Comparison of ENCODE assay signal across 9 mouse cellular contexts in genomic region chr11:94563821-94564220, GRCm38 (mm10). TPM values are rescaled to one million over a fixed set of nuclear protein-coding genes. Genes with fewer than 3 reads are reported as not detected.
DNase-seq lines count a peak whose midpoint lies in the region; ATAC-seq and TF ChIP-seq lines count a peak whose summit lies in the region.
"Had no signal": no experiment of that assay in that cellular context is flagged by ENCODE, and none has a peak within 500 bp of the region (broad histone marks: within the 10 kb centered on the region; RNA-seq: fewer than 3 reads in every experiment).

No protein-coding gene starts in this region.

- no peaks in the 10 kb centered on the region for H3K9me3 ChIP-seq in heart, embryonic 11.5 days (replicated peaks; ENCODE audit: control insufficient read depth, low read length)
- no peaks in the 10 kb centered on the region for H3K9me3 ChIP-seq in embryonic facial prominence, embryonic 10.5 days
- H3K9me3 ChIP-seq in hindbrain, embryonic 10.5 days = no peaks in the 10 kb centered on the region
- H3K9me3 ChIP-seq in liver, postnatal 0 days (ENCODE audit: low read length) = no peaks in the 10 kb centered on the region

- peak overlapping the region; percentile 71 for H3K4me2 ChIP-seq in heart, embryonic 11.5 days
- H3K4me2 ChIP-seq in liver, postnatal 0 days (ENCODE audit: low read depth, low read length) = peak overlapping the region; percentile 64

- H3K27ac ChIP-seq in heart, embryonic 11.5 days (ENCODE audit: low read depth, low read length) = no peak overlapping the region
- peak overlapping the region; percentile 70; the same call in 1 of the 2 replicates for H3K27ac ChIP-seq in embryonic facial prominence, embryonic 10.5 days (replicated peaks)
- H3K27ac ChIP-seq in hindbrain, embryonic 10.5 days = peak overlapping the region; percentile 29
- no peak overlapping the region for H3K27ac ChIP-seq in liver, postnatal 0 days (ENCODE audit: low read depth)

- no peak overlapping the region; the same call in 1 of the 2 replicates for H3K4me3 ChIP-seq in heart, embryonic 11.5 days (ENCODE audit: low read depth, low read length)
- H3K4me3 ChIP-seq in embryonic facial prominence, embryonic 10.5 days = peak overlapping the region; percentile 50
- H3K4me3 ChIP-seq in hindbrain, embryonic 10.5 days = peak overlapping the region; percentile 44
- peak overlapping the region; percentile 25; the same call in 1 of the 2 replicates for H3K4me3 ChIP-seq in liver, postnatal 0 days (ENCODE audit: low read depth, low read length)

- 40% methylated on average over 5 of the region's 5 CpGs for WGBS in heart, embryonic 11.5 days (ENCODE audit: insufficient replicate concordance)
- 43% methylated on average over 5 of the region's 5 CpGs for WGBS in embryonic facial prominence, embryonic 10.5 days
- WGBS in hindbrain, embryonic 10.5 days = 55% methylated on average over 5 of the region's 5 CpGs
- WGBS in liver, postnatal 0 days (ENCODE audit: insufficient replicate concordance) = 29% methylated on average over 5 of the region's 5 CpGs

- H3K9ac ChIP-seq in heart, embryonic 11.5 days (ENCODE audit: low read depth, low read length) = peak overlapping the region; percentile 59; the same call in 1 of the 2 replicates
- H3K9ac ChIP-seq in liver, postnatal 0 days (replicated peaks) = 0 out of 2 replicates have a peak overlapping the region, but pooled peaks have one; percentile 13

- 0 out of 2 replicates have a peak, but pooled peaks have one; percentile 40 for ATAC-seq in heart, embryonic 11.5 days (replicated peaks; ENCODE audit: insufficient number of reproducible peaks, low FRiP score, low TSS enrichment)
- ATAC-seq in liver, postnatal 0 days = peak; percentile 32

- DNase-seq in heart, postnatal 14 days = no peak
- DNase-seq in embryonic facial prominence, embryonic 10.5 days (ENCODE audit: low spot score) = no peak
- no peak for DNase-seq in hindbrain, embryonic 10.5 days (ENCODE audit: low spot score)
- no peak for DNase-seq in liver, postnatal 0 days
- no peak for DNase-seq in left cerebral cortex, postnatal 10 days (ENCODE audit: extremely low spot score in 1 of 2, low spot score in 2 of 2)
- no peak for DNase-seq in layer of hippocampus, adult 11-12 months (ENCODE audit: low spot score)
- no peak for DNase-seq in kidney, postnatal 36 days

- no peaks in the 10 kb centered on the region for H3K36me3 ChIP-seq in heart, embryonic 11.5 days (ENCODE audit: control insufficient read depth, insufficient read depth, low read length)
- H3K36me3 ChIP-seq in embryonic facial prominence, embryonic 10.5 days (replicated peaks) = peaks cover 25% of the 10 kb centered on the region
- H3K36me3 ChIP-seq in hindbrain, embryonic 10.5 days = peaks cover 19% of the 10 kb centered on the region; the same call in 1 of the 2 replicates
- H3K36me3 ChIP-seq in liver, postnatal 0 days (replicated peaks; ENCODE audit: insufficient read depth, low read length) = no peaks in the 10 kb centered on the region

- H3K4me1 ChIP-seq in heart, embryonic 11.5 days (ENCODE audit: control insufficient read depth, insufficient read depth, low read length) = peaks cover 12% of the 10 kb centered on the region
- H3K4me1 ChIP-seq in embryonic facial prominence, embryonic 10.5 days = peaks cover 29% of the 10 kb centered on the region
- H3K4me1 ChIP-seq in hindbrain, embryonic 10.5 days (replicated peaks) = peaks cover 28% of the 10 kb centered on the region
- peaks cover 14% of the 10 kb centered on the region for H3K4me1 ChIP-seq in liver, postnatal 0 days (ENCODE audit: insufficient read depth)

- peaks cover 30% of the 10 kb centered on the region for H3K27me3 ChIP-seq in heart, embryonic 11.5 days (ENCODE audit: control insufficient read depth, insufficient read depth, low read length)
- peaks cover 53% of the 10 kb centered on the region for H3K27me3 ChIP-seq in embryonic facial prominence, embryonic 10.5 days (replicated peaks; ENCODE audit: low read depth, poor library complexity, severe bottlenecking)
- peaks cover 46% of the 10 kb centered on the region for H3K27me3 ChIP-seq in hindbrain, embryonic 10.5 days (ENCODE audit: insufficient read depth, poor library complexity, severe bottlenecking)
- H3K27me3 ChIP-seq in liver, postnatal 0 days (ENCODE audit: insufficient read depth, low read length) = no peaks in the 10 kb centered on the region

- no peak for TF ChIP-seq CTCF in liver, postnatal 0 days (IDR thresholded peaks at IDR 0.05; ENCODE audit: low read depth)

- TF ChIP-seq EP300 in liver, postnatal 0 days (IDR thresholded peaks at IDR 0.05; ENCODE audit: low read depth) = no peak

- intact Hi-C loops in heart, postnatal 14 days (cut with DNase I) = no loop called here
- intact Hi-C loops in left cerebral cortex, postnatal 10 days (cut with DNase I) = no loop called here

RNA-seq across cellular contexts. Expression of gene Chad, which starts 1.0 kb away (rescaled TPM):
- 0.21 TPM in 1 of 2 replicates, not detected in the other for polyA plus RNA-seq in heart, embryonic 11.5 days (2014; fragmentation: Nextera tagmentation; extraction: Ambion mirVana)
- total RNA-seq in heart, postnatal 14 days (2021) = 1 to 10 TPM in 1 of 2 experiments, under 1 TPM in 1; 0.22 to 2.4 TPM
- 0.09 and 0.11 TPM in 2 replicates for polyA plus RNA-seq in embryonic facial prominence, embryonic 10.5 days (2016; fragmentation: Nextera tagmentation; extraction: Ambion mirVana)
- 0.19 and 0.29 TPM in 2 replicates for polyA plus RNA-seq in hindbrain, embryonic 10.5 days (2016; fragmentation: Nextera tagmentation; extraction: Ambion mirVana)
- 0.14 TPM in 2 replicates for polyA plus RNA-seq in liver, postnatal 0 days (2015; fragmentation: Nextera tagmentation; extraction: Ambion mirVana)
- total RNA-seq in left cerebral cortex, postnatal 10 days (2021) = under 1 TPM; 0.26 to 0.49 TPM

RNA-seq across cellular contexts. Expression of gene Rsad1, which starts 14.8 kb away (rescaled TPM):
- 2.6 and 4.6 TPM in 2 replicates for polyA plus RNA-seq in heart, embryonic 11.5 days (2014; fragmentation: Nextera tagmentation; extraction: Ambion mirVana)
- total RNA-seq in heart, postnatal 14 days (2021) = 1 to 10 TPM; 9.4 to 9.6 TPM
- polyA plus RNA-seq in embryonic facial prominence, embryonic 10.5 days (2016; fragmentation: Nextera tagmentation; extraction: Ambion mirVana) = 4.5 and 5.1 TPM in 2 replicates
- 3.6 and 4.3 TPM in 2 replicates for polyA plus RNA-seq in hindbrain, embryonic 10.5 days (2016; fragmentation: Nextera tagmentation; extraction: Ambion mirVana)
- 1.7 and 1.9 TPM in 2 replicates for polyA plus RNA-seq in liver, postnatal 0 days (2015; fragmentation: Nextera tagmentation; extraction: Ambion mirVana)
- total RNA-seq in left cerebral cortex, postnatal 10 days (2021) = 10 to 100 TPM; 15.9 to 18.7 TPM

RNA-seq across cellular contexts. Expression of gene Acsf2, which starts 37.9 kb away (rescaled TPM):
- 4.3 and 4.7 TPM in 2 replicates for polyA plus RNA-seq in heart, embryonic 11.5 days (2014; fragmentation: Nextera tagmentation; extraction: Ambion mirVana)
- 10 to 100 TPM; 31.6 to 35.6 TPM for total RNA-seq in heart, postnatal 14 days (2021)
- 3.9 and 4.1 TPM in 2 replicates for polyA plus RNA-seq in embryonic facial prominence, embryonic 10.5 days (2016; fragmentation: Nextera tagmentation; extraction: Ambion mirVana)
- 3.7 and 4.5 TPM in 2 replicates for polyA plus RNA-seq in hindbrain, embryonic 10.5 days (2016; fragmentation: Nextera tagmentation; extraction: Ambion mirVana)
- polyA plus RNA-seq in liver, postnatal 0 days (2015; fragmentation: Nextera tagmentation; extraction: Ambion mirVana) = 4.2 and 4.4 TPM in 2 replicates
- total RNA-seq in left cerebral cortex, postnatal 10 days (2021) = 10 to 100 TPM; 13.8 to 16.3 TPM

RNA-seq across cellular contexts. Expression of gene Mycbpap, which starts 42.3 kb away (rescaled TPM):
- polyA plus RNA-seq in heart, embryonic 11.5 days (2014; fragmentation: Nextera tagmentation; extraction: Ambion mirVana) = 9.1 and 9.9 TPM in 2 replicates
- 1 to 10 TPM; 1.4 to 2.1 TPM for total RNA-seq in heart, postnatal 14 days (2021)
- 2.7 and 3.6 TPM in 2 replicates for polyA plus RNA-seq in embryonic facial prominence, embryonic 10.5 days (2016; fragmentation: Nextera tagmentation; extraction: Ambion mirVana)
- polyA plus RNA-seq in hindbrain, embryonic 10.5 days (2016; fragmentation: Nextera tagmentation; extraction: Ambion mirVana) = 3.9 and 4.6 TPM in 2 replicates
- polyA plus RNA-seq in liver, postnatal 0 days (2015; fragmentation: Nextera tagmentation; extraction: Ambion mirVana) = 0.13 TPM in 1 of 2 replicates, not detected in the other
- total RNA-seq in left cerebral cortex, postnatal 10 days (2021) = 1 to 10 TPM; 1.4 to 1.6 TPM
- total RNA-seq: gastrocnemius, adult 18-20 months had no signal

Comparison
In these comparisons a context has a peak if more than half of its experiments do, and no peak if none do; other contexts are left out.
1. H3K27ac ChIP-seq: peak in embryonic facial prominence, embryonic 10.5 days (single experiment) and hindbrain, embryonic 10.5 days (single experiment); none in heart, embryonic 11.5 days (single experiment) and liver, postnatal 0 days (single experiment).